Mouse (Mus musculus) common myeloid progenitor, adult 5-6 weeks (primary cell): ENCODE data around the gene Barx2. TPM values are rescaled to one million over a fixed set of nuclear protein-coding genes. Genes with fewer than 3 reads are reported as not detected.

Experiments
- ATAC-seq: replicated peaks from 2 replicates; pipeline ENCODE4 v1.8.0; 2016; ENCODE audit warnings: low read depth, mild to moderate bottlenecking, moderate TSS enrichment, inconsistent platforms; ENCODE audit not compliant: poor library complexity, severe bottlenecking
- total RNA-seq: library from RNA; stranded (forward); fragments of 200-1000, 187-1606 nt; gene quantifications from 2 replicates; pipeline ENCODE4 v1.2.3, GENCODE M21; 2017

Barx2 gene
- total RNA-seq, 1 experiment from 2014 or later: not detected

GRCm38 (mm10) chr9:31840037-31840436 lies 73.2 kb downstream of the Barx2 start:
- ATAC-seq: no peak

DNA sequence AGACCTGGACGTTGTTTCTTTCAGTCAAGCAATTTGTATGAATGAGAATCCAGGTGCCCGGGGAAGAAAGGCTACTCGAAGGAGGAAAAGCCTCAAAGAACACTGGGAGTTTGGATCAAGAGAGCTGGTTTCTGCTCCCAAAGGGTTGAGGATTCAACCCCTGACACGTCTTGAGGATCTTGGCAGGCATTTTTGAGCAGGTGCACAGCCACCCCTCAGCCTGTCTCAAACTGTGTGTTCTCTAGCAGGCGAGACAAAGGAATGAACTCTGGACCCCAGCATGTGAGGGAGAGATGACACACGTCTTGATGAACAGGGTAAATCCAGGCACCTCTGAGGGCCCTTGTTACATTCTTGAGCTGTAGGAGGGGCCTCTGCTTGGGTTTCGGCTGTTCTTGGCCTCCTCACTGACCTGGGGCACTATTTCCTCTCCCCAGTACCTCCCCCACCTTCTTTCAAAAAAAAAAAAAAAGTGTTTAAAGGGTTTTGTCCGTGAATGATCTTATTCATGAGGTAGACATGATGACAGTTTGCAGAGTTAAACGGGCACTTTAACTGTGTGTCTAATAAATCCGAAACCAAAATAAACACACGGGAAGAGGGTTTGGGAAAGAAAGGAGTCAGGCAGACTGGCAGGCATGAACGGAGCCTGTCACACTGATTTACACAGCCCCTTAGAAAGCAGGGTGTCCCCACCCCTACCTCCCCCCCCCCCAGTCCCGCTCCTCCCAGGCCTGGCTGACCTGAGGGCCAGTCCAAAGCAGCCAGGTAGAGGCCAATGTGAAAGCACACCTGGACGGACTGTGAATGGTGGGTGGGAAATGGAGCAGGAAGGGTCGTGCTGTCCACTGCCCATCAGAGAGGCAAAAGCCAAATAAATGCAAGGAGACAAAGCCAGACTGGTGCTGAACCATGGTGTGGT lies 73.9 kb downstream of the Barx2 start:
- no peak for ATAC-seq

- no peak for ATAC-seq
Measured at GRCm38 (mm10) chr9:31838047-31838446, 75.2 kb downstream of the Barx2 start.

GRCm38 (mm10) chr9:31808753-31809152 lies 104.5 kb downstream of the Barx2 start:
- no peak for ATAC-seq

DNA sequence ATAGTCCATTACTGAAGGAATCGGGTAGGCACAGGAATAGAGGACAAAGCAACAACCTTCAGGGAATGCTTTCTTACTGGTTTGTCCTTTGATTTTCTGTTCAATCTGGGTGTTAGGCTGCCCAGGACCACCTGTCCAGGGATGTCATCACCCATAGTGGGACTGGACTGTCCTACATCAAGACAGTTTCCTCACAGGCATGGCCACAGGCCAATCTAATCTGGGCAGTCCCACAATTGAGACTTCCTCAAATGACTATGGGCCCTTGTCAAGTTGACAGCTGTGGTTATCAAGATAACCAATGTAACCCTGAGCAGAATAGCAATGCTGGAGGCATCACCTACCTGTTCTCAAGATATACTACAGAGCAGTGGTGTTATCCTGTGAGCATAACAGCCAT lies 110.6 kb downstream of the Barx2 start:
- peak; percentile 52 for ATAC-seq

Other genes starting within 250 kb of the Barx2 start
- gene Arhgap32, start 202.7 kb upstream of the Barx2 start, total RNA-seq: 8.3 and 12.4 TPM in 2 replicates